Mouse (Mus musculus): ENCODE data around the gene Zfr. TPM values are rescaled to one million over a fixed set of nuclear protein-coding genes. Genes with fewer than 3 reads are reported as not detected.

Zfr gene
- polyA plus RNA-seq, 1 experiment from 2014 or later = 136 TPM

- Histone ChIP-seq H3K9me3 (no peaks in the 10 kb centered on the region), H3K36me3 (no peaks in the 10 kb centered on the region), H3K27ac (no peak overlapping the region), H3K4me2 (replicated peaks) (no peak overlapping the region), H3K4me3 (no peak overlapping the region), H3K9ac (no peak overlapping the region), H3K4me1 (peaks cover 30% of the 10 kb centered on the region), H3K27me3 (no peaks in the 10 kb centered on the region)
- 90% methylated on average over 9 of the region's 9 CpGs for WGBS
- no peak for ATAC-seq (ENCODE audit: low FRiP score, low read depth)
Measured at GRCm38 (mm10) chr15:12090981-12091669, 26.5 kb upstream of the Zfr start.

- ATAC-seq (ENCODE audit: low FRiP score, low read depth) = no peak
- 62% methylated on average over 10 of the region's 10 CpGs for WGBS
- H3K36me3 ChIP-seq = no peaks in the 10 kb centered on the region
- H3K9me3 ChIP-seq = peaks cover under 1% of the 10 kb centered on the region; the same call in 1 of the 2 replicates
- H3K27ac ChIP-seq = no peak overlapping the region
- no peaks in the 10 kb centered on the region for H3K27me3 ChIP-seq
- no peak overlapping the region for H3K4me2 ChIP-seq (replicated peaks)
- no peak overlapping the region for H3K9ac ChIP-seq
- H3K4me3 ChIP-seq = no peak overlapping the region
- peaks cover 30% of the 10 kb centered on the region for H3K4me1 ChIP-seq
Measured at GRCm38 (mm10) chr15:12091781-12092458, 25.7 kb upstream of the Zfr start.

GRCm38 (mm10) chr15:12093026-12093960 is 24.3 kb upstream of the Zfr start:
- no peak overlapping the region for H3K9ac ChIP-seq
- peak overlapping the region; percentile 69 for H3K27ac ChIP-seq

GRCm38 (mm10) chr15:12093961-12094566 is 23.6 kb upstream of the Zfr start:
- peaks cover 7% of the 10 kb centered on the region for H3K9me3 ChIP-seq
- no peak overlapping the region for H3K27ac ChIP-seq
- H3K4me1 ChIP-seq = peaks cover 20% of the 10 kb centered on the region
- no peak overlapping the region for H3K4me2 ChIP-seq (replicated peaks)
- H3K4me3 ChIP-seq = no peak overlapping the region
- no peak for ATAC-seq (ENCODE audit: low FRiP score, low read depth)
- no peaks in the 10 kb centered on the region for H3K27me3 ChIP-seq
- no peak overlapping the region for H3K9ac ChIP-seq
- H3K36me3 ChIP-seq = no peaks in the 10 kb centered on the region
- 91% methylated on average over 4 of the region's 4 CpGs for whole genome bisulfite sequencing

More at GRCm38 (mm10) chr15:12093026-12093960, 24.3 kb upstream of the Zfr start:
- ATAC-seq (ENCODE audit: low FRiP score, low read depth) = no peak
- no peak overlapping the region for H3K4me2 ChIP-seq (replicated peaks)
- 76% methylated on average over 25 of the region's 25 CpGs for WGBS
- H3K4me3 ChIP-seq = no peak overlapping the region
- H3K36me3 ChIP-seq = no peaks in the 10 kb centered on the region
- H3K4me1 ChIP-seq = peaks cover 21% of the 10 kb centered on the region
- H3K27me3 ChIP-seq = no peaks in the 10 kb centered on the region
- H3K9me3 ChIP-seq = peaks cover 7% of the 10 kb centered on the region

- no peak overlapping the region for H3K4me3 ChIP-seq
- ATAC-seq (ENCODE audit: low FRiP score, low read depth) = no peak
- H3K27me3 ChIP-seq = no peaks in the 10 kb centered on the region
- peaks cover 8% of the 10 kb centered on the region for H3K4me1 ChIP-seq
- H3K9ac ChIP-seq = no peak overlapping the region
- H3K4me2 ChIP-seq (replicated peaks) = no peak overlapping the region
- 84% methylated on average over 4 of the region's 4 CpGs for WGBS
- no peaks in the 10 kb centered on the region for H3K36me3 ChIP-seq
- H3K27ac ChIP-seq = no peak overlapping the region
- H3K9me3 ChIP-seq = peaks cover 7% of the 10 kb centered on the region
Measured at GRCm38 (mm10) chr15:12096447-12096846, 21.2 kb upstream of the Zfr start.

- Histone ChIP-seq H3K27me3 (no peaks in the 10 kb centered on the region), H3K9ac (no peak overlapping the region), H3K27ac (no peak overlapping the region), H3K4me2 (replicated peaks) (no peak overlapping the region), H3K4me3 (no peak overlapping the region), H3K36me3 (no peaks in the 10 kb centered on the region), H3K9me3 (peaks cover 7% of the 10 kb centered on the region), H3K4me1 (peaks cover 13% of the 10 kb centered on the region)
- WGBS = 94% methylated on average over 5 of the region's 5 CpGs
- ATAC-seq (ENCODE audit: low FRiP score, low read depth) = no peak
Measured at GRCm38 (mm10) chr15:12097344-12097743, 20.3 kb upstream of the Zfr start.

GRCm38 (mm10) chr15:12100912-12101311 is 16.7 kb upstream of the Zfr start:
- no peak overlapping the region for H3K9ac ChIP-seq
- H3K36me3 ChIP-seq = no peaks in the 10 kb centered on the region
- no peak for ATAC-seq (ENCODE audit: low FRiP score, low read depth)
- H3K4me2 ChIP-seq (replicated peaks) = no peak overlapping the region
- H3K27me3 ChIP-seq = no peaks in the 10 kb centered on the region
- H3K27ac ChIP-seq = no peak overlapping the region
- H3K4me1 ChIP-seq = peaks cover 14% of the 10 kb centered on the region
- H3K9me3 ChIP-seq = peaks cover 7% of the 10 kb centered on the region
- 70% methylated on average over 5 of the region's 5 CpGs for WGBS
- H3K4me3 ChIP-seq = no peak overlapping the region

GRCm38 (mm10) chr15:12103763-12104162 is 13.9 kb upstream of the Zfr start:
- 66% methylated on average over 3 of the region's 3 CpGs for WGBS
- Histone ChIP-seq H3K27me3 (no peaks in the 10 kb centered on the region), H3K9me3 (no peaks in the 10 kb centered on the region), H3K27ac (peak overlapping the region; percentile 40; the same call in 1 of the 2 replicates), H3K36me3 (no peaks in the 10 kb centered on the region), H3K4me1 (peaks cover 14% of the 10 kb centered on the region), H3K9ac (no peak overlapping the region), H3K4me2 (replicated peaks) (no peak overlapping the region), H3K4me3 (no peak overlapping the region)
- ATAC-seq (ENCODE audit: low FRiP score, low read depth) = 0 out of 2 replicates have a peak, but pooled peaks have one; percentile 51

- ATAC-seq (ENCODE audit: low FRiP score, low read depth) = no peak
- H3K4me1 ChIP-seq = peaks cover 14% of the 10 kb centered on the region
- no peak overlapping the region for H3K9ac ChIP-seq
- WGBS = 87% methylated on average over 2 of the region's 2 CpGs
- no peaks in the 10 kb centered on the region for H3K9me3 ChIP-seq
- H3K36me3 ChIP-seq = no peaks in the 10 kb centered on the region
- no peak overlapping the region for H3K4me3 ChIP-seq
- no peaks in the 10 kb centered on the region for H3K27me3 ChIP-seq
- H3K27ac ChIP-seq = no peak overlapping the region
- H3K4me2 ChIP-seq (replicated peaks) = no peak overlapping the region
Measured at GRCm38 (mm10) chr15:12104827-12105226, 12.8 kb upstream of the Zfr start.

- no peak overlapping the region for H3K27ac ChIP-seq
- no peak for ATAC-seq (ENCODE audit: low FRiP score, low read depth)
- WGBS = 86% methylated on average over 12 of the region's 12 CpGs
- H3K4me1 ChIP-seq = peaks cover 14% of the 10 kb centered on the region
- no peaks in the 10 kb centered on the region for H3K36me3 ChIP-seq
- H3K9me3 ChIP-seq = no peaks in the 10 kb centered on the region
- no peak overlapping the region for H3K9ac ChIP-seq
- H3K27me3 ChIP-seq = no peaks in the 10 kb centered on the region
- H3K4me3 ChIP-seq = no peak overlapping the region
- no peak overlapping the region for H3K4me2 ChIP-seq (replicated peaks)
Measured at GRCm38 (mm10) chr15:12106430-12106829, 11.2 kb upstream of the Zfr start.

GRCm38 (mm10) chr15:12108200-12108599 is 9.4 kb upstream of the Zfr start:
- 78% methylated on average over 4 of the region's 4 CpGs for WGBS
- H3K4me2 ChIP-seq (replicated peaks) = no peak overlapping the region

More at GRCm38 (mm10) chr15:12108200-12108599, 9.4 kb upstream of the Zfr start:
- H3K9me3 ChIP-seq = no peaks in the 10 kb centered on the region
- ATAC-seq (ENCODE audit: low FRiP score, low read depth) = no peak
- H3K4me3 ChIP-seq = no peak overlapping the region
- no peaks in the 10 kb centered on the region for H3K36me3 ChIP-seq
- H3K27ac ChIP-seq = no peak overlapping the region
- H3K9ac ChIP-seq = no peak overlapping the region
- H3K4me1 ChIP-seq = peaks cover 6% of the 10 kb centered on the region
- no peaks in the 10 kb centered on the region for H3K27me3 ChIP-seq

Measured in limb, embryonic 13.5 days (tissue).